Mouse (Mus musculus): ENCODE measurements around the gene Gm49380. TPM values are rescaled to one million over a fixed set of nuclear protein-coding genes. Genes with fewer than 3 reads are reported as not detected.

The Gm49380 gene
- total RNA-seq, 4 experiments from 2014 or later, result 0.67 to 0.78 TPM; not detected in 2

DNA sequence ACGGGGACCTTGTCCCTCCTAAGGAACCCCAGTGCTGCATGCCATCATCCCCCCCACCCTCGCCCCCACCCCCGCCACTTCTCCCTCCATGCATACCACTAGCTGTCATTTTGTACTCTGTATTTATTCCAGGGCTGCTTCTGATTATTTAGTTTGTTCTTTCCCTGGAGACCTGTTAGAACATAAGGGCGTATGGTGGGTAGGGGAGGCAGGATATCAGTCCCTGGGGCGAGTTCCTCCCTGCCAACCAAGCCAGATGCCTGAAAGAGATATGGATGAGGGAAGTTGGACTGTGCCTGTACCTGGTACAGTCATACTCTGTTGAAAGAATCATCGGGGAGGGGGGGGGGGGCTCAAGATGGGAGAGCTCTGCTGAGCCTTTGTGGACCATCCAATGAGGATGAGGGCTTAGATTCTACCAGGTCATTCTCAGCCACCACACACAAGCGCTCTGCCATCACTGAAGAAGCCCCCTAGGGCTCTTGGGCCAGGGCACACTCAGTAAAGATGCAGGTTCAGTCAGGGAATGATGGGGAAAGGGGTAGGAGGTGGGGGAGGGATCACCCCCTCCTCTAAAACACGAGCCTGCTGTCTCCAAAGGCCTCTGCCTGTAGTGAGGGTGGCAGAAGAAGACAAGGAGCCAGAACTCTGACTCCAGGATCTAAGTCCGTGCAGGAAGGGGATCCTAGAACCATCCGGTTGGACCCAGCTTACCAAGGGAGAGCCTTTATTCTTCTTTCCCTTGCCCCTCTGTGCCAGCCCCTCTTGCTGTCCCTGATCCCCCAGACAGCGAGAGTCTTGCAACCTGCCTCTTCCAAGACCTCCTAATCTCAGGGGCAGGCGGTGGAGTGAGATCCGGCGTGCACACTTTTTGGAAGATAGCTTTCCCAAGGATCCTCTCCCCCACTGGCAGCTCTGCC lies 65.5 kb downstream of the Gm49380 start:
- no peak for DNase-seq (ENCODE audit: low spot score in 2 of 2)

DNA sequence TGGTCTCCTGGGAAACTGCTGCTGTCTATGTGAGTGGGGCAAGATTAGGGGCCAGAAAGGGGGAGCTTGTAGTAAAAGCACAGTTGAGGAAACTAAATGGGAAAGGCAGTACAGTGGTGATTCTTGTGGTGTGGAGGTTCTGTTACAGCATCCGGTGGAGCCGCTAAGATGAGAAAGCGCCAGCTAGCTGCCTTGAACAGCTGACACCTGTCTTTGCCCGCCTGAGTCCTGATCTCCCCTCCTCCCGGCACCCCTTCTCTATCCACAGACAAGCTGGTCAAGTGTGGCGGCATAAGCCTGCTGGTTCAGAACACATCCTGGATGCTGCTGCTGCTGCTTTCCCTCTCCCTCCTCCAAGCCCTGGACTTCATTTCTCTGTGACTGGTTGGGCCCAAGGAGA lies 66.2 kb downstream of the Gm49380 start:
- no peak for DNase-seq (ENCODE audit: low spot score in 2 of 2)

DNA sequence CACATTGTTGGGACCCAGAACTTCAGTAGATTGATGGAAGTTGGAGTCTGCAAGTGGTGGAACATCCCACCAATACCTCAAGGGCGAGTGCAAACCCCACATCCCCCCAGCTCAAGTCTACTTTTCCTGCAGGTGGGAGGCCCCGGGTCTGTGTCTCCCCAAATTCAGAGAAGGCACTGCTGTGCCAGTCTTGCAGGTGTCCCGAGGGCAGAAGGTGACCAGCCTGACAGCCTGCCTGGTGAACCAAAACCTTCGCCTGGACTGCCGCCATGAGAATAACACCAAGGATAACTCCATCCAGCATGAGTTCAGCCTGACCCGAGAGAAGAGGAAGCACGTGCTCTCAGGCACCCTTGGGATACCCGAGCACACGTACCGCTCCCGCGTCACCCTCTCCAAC lies 66.9 kb downstream of the Gm49380 start:
- no peak for DNase-seq (ENCODE audit: low spot score in 2 of 2)

- DNase-seq (ENCODE audit: low spot score in 2 of 2), result no peak
Observed at GRCm38 (mm10) chr9:44045884-44046272, 67.4 kb downstream of the Gm49380 start.

DNA sequence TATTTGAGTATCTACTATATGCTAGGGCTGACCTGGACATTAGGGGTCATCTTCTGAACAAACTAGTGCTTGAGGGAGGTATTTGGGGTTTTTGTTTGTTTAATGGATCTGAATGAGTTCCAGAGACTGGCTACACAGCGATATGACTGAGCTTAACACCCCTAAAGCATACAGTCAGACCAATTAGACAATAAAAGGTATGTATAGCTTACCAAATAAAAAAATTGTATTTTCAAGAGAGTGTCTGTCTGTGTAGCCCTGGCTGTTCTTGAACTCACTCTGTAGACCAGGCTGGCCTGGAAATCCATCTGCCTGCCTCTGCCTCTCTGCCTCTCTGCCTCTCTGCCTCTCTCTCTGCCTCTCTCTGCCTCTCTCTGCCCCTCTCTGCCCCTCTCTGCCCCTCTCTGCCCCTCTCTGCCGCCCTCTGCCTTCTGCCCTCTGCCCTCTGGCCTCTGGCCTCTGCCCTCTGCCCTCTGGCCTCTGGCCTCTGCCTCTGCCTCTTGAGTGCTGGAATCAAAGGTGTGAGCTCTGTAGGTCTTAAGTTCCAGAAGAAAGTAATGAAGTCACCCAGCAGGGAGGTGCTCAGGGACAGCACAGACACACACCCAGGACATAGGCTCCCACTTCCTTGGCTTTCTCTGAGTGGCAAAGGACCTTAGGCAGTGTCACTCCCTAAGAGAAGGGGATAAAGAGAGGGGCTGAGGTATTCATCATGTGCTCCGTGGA lies 68.0 kb downstream of the Gm49380 start:
- no peak for DNase-seq (ENCODE audit: low spot score in 2 of 2)

GRCm38 (mm10) chr9:44044426-44045157 lies 68.7 kb downstream of the Gm49380 start:
- no peak for DNase-seq (ENCODE audit: low spot score in 2 of 2)

- DNase-seq (ENCODE audit: low spot score in 2 of 2), result peak in 1 of 2 experiments; percentile 34
Observed at GRCm38 (mm10) chr9:44043708-44044425, 69.4 kb downstream of the Gm49380 start.

DNA sequence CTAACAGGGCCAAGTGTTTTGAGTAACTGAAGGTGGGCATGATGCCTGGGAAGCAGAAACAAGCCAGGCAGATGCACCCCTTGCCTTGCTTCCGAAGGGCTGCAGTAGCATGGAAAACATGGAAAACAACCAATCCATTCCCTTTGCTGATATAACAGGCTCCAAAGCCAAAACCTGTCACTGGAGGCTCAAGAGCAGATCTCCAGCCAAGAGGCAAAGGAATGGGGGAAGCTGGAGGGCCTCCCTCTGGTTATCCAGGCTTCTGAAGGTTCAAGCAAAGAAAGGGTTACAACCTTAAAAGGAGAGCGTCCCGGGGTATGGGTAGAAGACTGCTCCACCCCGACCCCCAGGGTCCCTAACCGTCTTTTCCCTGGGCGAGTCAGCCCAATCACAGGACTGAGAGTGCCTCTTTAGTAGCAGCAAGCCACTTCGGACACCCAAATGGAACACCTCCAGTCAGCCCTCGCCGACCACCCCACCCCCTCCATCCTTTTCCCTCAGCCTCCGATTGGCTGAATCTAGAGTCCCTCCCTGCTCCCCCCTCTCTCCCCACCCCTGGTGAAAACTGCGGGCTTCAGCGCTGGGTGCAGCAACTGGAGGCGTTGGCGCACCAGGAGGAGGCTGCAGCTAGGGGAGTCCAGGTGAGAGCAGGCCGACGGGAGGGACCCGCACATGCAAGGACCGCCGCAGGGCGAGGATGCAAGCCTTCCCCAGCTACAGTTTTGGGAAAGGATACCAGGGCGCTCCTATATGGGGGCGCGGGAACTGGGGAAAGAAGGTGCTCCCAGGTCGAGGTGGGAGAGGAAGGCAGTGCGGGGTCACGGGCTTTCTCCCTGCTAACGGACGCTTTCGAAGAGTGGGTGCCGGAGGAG lies 70.2 kb downstream of the Gm49380 start, which contains the start of gene Thy1:
Gene Thy1 (plus strand): TSS at position 549 of the 872 bp plus-strand sequence.
- DNase-seq (ENCODE audit: low spot score in 2 of 2), result peak; percentile 64 to 72

DNA sequence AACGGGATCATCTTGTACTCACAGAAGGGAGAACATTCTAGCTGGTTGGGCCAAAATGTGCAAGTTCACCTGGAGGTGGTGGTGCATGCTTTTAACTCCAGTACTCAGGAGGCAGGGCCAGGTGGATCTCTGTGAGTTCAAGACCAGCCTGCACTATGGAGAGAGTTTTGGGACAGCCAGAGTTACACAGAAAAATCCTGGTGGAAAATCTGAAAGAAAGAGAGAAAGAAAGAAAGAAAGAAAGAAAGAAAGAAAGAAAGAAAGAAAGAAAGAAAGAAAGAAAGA lies 71.0 kb downstream of the Gm49380 start:
- DNase-seq (ENCODE audit: low spot score in 2 of 2), result no peak

GRCm38 (mm10) chr9:44041511-44042395 lies 71.5 kb downstream of the Gm49380 start:
- DNase-seq (ENCODE audit: low spot score in 2 of 2), result no peak

DNA sequence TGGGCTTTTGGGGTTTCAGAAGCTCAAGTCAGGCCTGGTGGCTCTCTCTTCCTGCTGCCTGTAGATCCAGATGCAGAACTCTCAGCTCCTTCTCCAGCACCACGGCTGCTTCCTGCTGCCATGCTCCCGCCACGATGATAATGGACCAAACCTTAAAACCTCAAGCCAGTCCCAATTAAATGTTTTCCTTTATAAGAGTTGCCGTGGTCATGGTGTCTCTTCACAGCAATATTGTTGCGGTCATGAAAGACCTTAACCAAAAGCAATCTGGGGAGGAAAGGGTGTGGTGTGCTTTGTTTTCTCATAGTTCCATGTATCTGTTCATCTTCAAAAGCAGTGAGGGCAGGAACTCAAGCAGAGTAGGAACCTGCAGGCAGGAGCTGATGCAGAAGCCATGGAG lies 76.2 kb downstream of the Gm49380 start:
- DNase-seq (ENCODE audit: low spot score in 2 of 2), result no peak

GRCm38 (mm10) chr9:44033957-44034727 lies 79.2 kb downstream of the Gm49380 start:
- DNase-seq (ENCODE audit: low spot score in 2 of 2), result no peak

DNA sequence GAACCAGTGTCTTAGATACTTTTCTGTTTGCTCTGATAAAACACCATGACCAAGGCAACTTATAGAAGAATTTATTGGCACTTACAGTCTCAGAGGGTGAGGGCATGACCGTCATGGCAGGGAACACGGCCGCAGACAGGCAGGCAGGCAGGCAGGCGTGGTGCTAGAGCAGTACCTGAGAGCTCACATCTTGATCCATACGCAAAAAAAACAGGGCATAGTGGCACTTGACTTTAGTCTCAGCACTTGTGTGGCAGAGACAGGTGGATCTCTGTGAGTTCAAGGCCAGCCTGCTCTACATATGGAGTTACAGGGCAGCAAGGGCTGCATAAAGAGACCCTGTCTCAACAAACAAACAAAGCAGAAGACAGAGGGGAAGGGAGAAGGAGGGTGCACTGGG lies 80.0 kb downstream of the Gm49380 start:
- no peak for DNase-seq (ENCODE audit: low spot score in 2 of 2)

DNA sequence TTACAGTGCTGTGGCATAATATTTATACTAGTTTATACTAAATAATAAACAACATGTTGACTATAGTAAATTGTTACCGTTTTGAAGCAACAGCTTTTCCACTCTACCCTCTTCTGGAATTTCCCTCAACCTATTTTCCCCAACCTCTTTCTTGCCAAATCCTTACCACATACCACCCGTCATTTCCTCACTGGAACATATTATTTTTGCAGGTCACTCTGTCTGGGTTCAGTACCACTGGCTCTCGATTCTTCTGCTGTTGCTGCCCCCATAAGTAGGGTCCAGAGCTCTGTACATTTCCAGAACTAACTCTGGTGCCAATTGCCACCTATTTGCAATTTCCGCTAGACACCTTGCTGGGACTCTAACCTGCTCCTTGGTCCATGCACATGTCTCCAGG lies 81.4 kb downstream of the Gm49380 start:
- no peak for DNase-seq (ENCODE audit: low spot score in 2 of 2)

DNA sequence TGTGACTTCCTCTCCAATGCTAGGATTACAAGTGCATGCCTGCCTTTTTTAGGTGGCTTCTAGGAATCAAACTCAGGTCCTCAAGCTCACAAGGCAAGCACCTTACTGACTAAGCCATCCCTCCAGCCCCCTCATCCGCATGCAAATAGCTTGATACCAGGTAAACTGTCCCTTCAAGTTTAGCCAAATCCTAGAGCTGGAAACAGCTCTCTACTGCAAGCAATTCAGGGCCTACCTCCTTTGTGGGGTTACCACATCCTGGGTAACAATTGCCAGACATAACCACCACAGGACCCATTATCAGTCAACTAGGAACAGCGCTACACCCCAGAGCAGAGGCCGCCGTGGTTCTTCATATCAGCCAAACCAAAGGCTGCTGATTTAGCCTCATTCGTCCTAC lies 82.2 kb downstream of the Gm49380 start:
- no peak for DNase-seq (ENCODE audit: low spot score in 2 of 2)

GRCm38 (mm10) chr9:44030646-44031045 lies 82.7 kb downstream of the Gm49380 start:
- DNase-seq (ENCODE audit: low spot score in 2 of 2), result no peak

- no peak for DNase-seq (ENCODE audit: low spot score in 2 of 2)
Observed at GRCm38 (mm10) chr9:44029580-44030236, 83.6 kb downstream of the Gm49380 start.

DNA sequence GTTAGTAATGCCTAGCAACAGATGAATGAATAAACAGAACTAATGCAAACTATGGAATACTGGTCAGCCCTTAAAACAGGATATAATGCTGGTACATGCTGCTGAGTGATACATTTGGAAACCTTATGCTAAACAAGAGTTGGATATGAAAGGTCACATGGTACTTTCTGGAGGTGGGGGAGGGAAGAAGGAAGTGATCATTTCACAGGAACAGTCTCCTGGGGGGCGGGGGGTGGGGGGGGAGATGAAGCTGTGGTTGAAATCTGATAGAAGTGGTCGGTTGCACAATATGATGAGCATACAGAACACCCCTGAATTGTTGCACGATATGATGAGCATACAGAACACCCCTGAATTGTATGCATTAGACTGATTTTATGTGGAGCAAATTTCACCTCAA lies 89.2 kb downstream of the Gm49380 start:
- DNase-seq (ENCODE audit: low spot score in 2 of 2), result no peak

Measured in left cerebral cortex, adult 8-10 months (tissue).